Mouse (Mus musculus): ENCODE data around the gene 9530068E07Rik.

DNA sequence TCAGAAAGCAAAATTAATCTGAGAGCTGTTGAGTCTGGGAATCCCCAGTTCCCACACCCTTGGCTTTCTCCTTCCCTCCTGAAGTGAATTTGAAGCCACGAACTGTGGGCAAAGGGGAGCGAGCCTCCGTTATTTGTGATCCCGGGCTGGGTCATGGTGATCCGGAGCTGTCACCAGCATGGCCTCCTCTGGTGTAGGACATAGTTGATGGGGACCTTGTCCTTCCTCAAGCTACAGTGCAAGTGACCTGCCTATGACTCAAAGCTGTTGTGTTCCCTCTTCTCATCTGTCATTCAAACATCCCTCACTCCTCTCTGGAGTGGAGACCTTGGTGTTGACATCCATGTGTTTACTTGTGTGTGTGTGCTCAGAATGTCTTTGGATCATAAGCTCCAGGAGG, 39.2 kb downstream of the 9530068E07Rik start:
- no peak for TF ChIP-seq CTCF (IDR thresholded peaks at IDR 0.05; ENCODE audit: low read depth, low read length)
- TF ChIP-seq GATA1 (IDR thresholded peaks at IDR 0.05; ENCODE audit: borderline replicate concordance, low read length), result no peak
- TF ChIP-seq TAL1 (conservative IDR thresholded peaks at IDR 0.05; ENCODE audit: low read depth, low read length), result no peak
- no peak for TF ChIP-seq GATA2 (IDR thresholded peaks at IDR 0.05; ENCODE audit: borderline replicate concordance, low read depth, low read length)

All from G1E (cell line).